Mouse (Mus musculus): Measurements from ENCODE around the gene Dmwd. TPM values are rescaled to one million over a fixed set of nuclear protein-coding genes. Genes with fewer than 3 reads are reported as not detected.

Dmwd gene
- polyA plus RNA-seq, 1 experiment from 2014 or later = 21.0 TPM

DNA sequence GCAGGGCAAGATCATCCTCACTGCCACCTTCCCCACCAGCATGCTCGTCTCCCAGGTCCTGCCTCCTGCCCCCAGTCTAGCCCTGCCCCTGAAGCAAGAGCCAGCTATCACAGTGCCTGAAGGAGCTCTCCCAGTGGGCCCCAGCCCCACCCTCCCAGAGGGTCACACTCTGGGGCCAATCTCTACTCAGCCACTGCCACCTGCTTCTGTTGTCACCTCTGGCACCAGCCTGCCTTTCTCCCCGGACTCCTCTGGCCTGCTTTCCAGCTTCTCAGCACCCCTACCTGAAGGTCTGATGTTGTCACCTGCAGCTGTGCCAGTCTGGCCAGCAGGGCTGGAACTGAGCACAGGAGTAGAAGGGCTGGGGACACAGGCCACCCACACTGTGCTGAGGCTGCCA is 21.2 kb downstream of the Dmwd start:
- H3K27me3 ChIP-seq = peaks cover 12% of the 10 kb centered on the region; the same call in 1 of the 2 replicates
- H3K4me2 ChIP-seq (replicated peaks) = no peak overlapping the region
- H3K4me3 ChIP-seq = no peak overlapping the region
- peaks cover 46% of the 10 kb centered on the region for H3K4me1 ChIP-seq
- H3K9ac ChIP-seq (replicated peaks) = no peak overlapping the region
- no peak overlapping the region for H3K27ac ChIP-seq (replicated peaks)
- no peaks in the 10 kb centered on the region for H3K9me3 ChIP-seq
- WGBS = 73% methylated on average over 2 of the region's 2 CpGs
- ATAC-seq (ENCODE audit: low FRiP score, low read depth) = no peak
- H3K36me3 ChIP-seq = peaks cover 5% of the 10 kb centered on the region; the same call in 1 of the 2 replicates

DNA sequence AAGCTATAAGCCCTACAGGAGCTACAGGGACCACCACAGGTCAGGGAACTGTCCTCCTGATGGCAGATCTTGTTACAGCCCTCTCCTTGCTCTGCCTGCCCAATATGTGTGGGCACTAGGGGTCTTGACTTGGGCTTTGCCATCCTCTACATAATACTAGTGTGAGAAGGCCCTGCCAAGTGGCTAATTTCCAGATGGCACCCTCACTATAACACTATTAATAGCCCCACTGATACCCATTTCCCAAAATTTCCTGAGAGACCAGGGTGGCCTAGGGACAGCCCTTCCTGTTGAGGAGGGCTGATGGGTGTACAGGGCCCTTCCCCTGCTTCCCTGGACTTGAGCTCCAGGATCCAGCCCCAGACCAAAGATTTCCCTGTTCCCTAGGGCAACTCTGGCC is 21.8 kb downstream of the Dmwd start:
- ATAC-seq (ENCODE audit: low FRiP score, low read depth) = no peak
- H3K27ac ChIP-seq (replicated peaks) = no peak overlapping the region
- H3K4me2 ChIP-seq (replicated peaks) = no peak overlapping the region
- peaks cover 5% of the 10 kb centered on the region; the same call in 1 of the 2 replicates for H3K36me3 ChIP-seq
- peaks cover 40% of the 10 kb centered on the region for H3K4me1 ChIP-seq
- no peaks in the 10 kb centered on the region for H3K9me3 ChIP-seq
- no peak overlapping the region for H3K9ac ChIP-seq (replicated peaks)
- H3K27me3 ChIP-seq = peaks cover 12% of the 10 kb centered on the region; the same call in 1 of the 2 replicates
- H3K4me3 ChIP-seq = no peak overlapping the region

DNA sequence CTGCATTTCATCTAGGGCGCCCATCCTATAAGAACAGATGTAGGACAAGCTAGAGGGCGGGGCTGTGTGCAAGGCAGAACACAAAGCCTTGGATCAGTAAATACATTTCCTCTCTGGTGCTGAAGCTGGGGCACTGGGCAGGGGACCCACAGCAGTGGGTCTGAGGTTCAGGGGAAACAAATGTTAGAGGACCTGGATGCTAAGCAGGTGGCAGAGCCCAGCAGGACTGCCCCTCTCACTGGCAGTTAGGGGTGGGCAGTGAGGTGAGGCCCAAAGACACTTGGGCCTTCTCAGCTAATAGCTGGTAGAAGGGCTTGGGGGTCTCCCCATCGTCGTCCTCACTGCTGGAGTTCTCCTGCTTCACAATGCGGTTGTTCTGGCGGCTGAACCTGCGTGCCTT is 22.8 kb downstream of the Dmwd start:
- H3K4me3 ChIP-seq = no peak overlapping the region
- 59% methylated on average over 7 of the region's 7 CpGs for WGBS
- no peak overlapping the region for H3K9ac ChIP-seq (replicated peaks)
- H3K9me3 ChIP-seq = no peaks in the 10 kb centered on the region
- ATAC-seq (ENCODE audit: low FRiP score, low read depth) = no peak
- no peak overlapping the region for H3K27ac ChIP-seq (replicated peaks)
- H3K4me2 ChIP-seq (replicated peaks) = no peak overlapping the region
- peaks cover 5% of the 10 kb centered on the region; the same call in 1 of the 2 replicates for H3K36me3 ChIP-seq
- peaks cover 31% of the 10 kb centered on the region for H3K4me1 ChIP-seq
- H3K27me3 ChIP-seq = peaks cover 12% of the 10 kb centered on the region; the same call in 1 of the 2 replicates

DNA sequence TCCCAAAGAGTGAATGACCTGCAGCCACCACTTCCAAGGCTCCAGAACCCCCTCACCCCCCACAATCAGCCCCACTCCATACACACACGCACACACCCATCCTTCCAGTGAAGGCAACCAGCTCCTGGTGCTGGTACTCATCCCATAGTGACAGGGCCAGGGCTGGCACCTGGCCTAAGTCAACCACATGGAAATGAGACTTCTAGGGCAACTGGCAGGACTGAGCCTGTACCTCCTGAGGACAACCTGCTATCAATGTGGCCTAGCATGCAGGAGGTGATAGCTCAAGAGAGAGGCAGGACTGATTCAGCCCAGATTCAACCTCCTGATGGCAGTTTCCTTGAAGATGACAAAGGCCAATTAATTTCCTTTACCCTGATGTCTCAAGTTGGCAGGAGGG is 24.3 kb downstream of the Dmwd start:
- no peak overlapping the region for H3K27ac ChIP-seq (replicated peaks)
- no peak for ATAC-seq (ENCODE audit: low FRiP score, low read depth)
- peaks cover 19% of the 10 kb centered on the region for H3K4me1 ChIP-seq
- H3K27me3 ChIP-seq = 0 out of 2 replicates have a peak, but pooled peaks cover 5% of the 10 kb centered on the region
- H3K9me3 ChIP-seq = no peaks in the 10 kb centered on the region
- H3K9ac ChIP-seq (replicated peaks) = no peak overlapping the region
- H3K36me3 ChIP-seq = peaks cover 5% of the 10 kb centered on the region; the same call in 1 of the 2 replicates
- 96% methylated on average over 1 of the region's 1 CpGs for WGBS
- H3K4me3 ChIP-seq = no peak overlapping the region
- H3K4me2 ChIP-seq (replicated peaks) = no peak overlapping the region

DNA sequence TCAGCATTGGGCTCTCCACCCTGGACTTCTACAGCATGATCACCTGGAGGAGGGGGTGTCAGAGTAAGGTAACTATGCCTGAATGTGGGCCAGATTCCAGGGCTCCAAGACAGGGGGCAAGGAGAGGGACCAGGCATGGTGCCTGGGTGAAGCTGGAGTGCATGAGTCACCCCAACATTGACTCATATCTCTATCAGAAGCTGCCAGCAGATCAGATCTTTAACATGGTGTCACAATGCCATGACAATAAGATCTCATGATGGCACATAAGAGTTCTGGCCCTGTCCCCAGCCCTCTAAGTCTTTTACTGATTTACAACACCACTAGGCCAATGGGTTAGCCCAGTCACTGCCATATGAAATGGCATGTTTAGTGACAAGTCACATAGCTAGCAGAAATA is 27.7 kb downstream of the Dmwd start:
- Histone ChIP-seq H3K4me2 (replicated peaks) (no peak overlapping the region), H3K9me3 (no peaks in the 10 kb centered on the region), H3K27ac (replicated peaks) (no peak overlapping the region), H3K36me3 (no peaks in the 10 kb centered on the region), H3K4me3 (no peak overlapping the region), H3K9ac (replicated peaks) (no peak overlapping the region), H3K27me3 (no peaks in the 10 kb centered on the region), H3K4me1 (no peaks in the 10 kb centered on the region)
- no peak for ATAC-seq (ENCODE audit: low FRiP score, low read depth)

DNA sequence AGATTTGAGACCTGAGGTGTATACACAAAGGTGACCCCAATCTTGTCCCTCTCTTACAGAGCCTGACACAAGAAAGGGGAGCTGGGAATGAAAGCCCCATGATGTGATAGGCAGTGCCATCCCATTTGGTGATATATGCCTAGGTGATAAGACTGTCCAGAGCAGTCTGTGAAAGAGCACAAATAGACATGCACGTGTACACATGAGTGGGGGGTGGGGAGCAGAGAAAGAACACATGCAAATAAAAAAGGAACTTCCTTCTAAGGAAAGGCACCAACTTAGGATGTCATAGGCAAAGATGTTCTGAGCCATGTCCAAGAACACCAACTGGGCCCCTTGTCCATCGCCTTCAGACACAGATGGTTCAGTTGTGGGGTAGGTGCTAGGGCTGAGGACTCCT is 28.5 kb downstream of the Dmwd start:
- Histone ChIP-seq H3K4me2 (replicated peaks) (no peak overlapping the region), H3K9ac (replicated peaks) (no peak overlapping the region), H3K9me3 (no peaks in the 10 kb centered on the region), H3K4me3 (no peak overlapping the region), H3K27ac (replicated peaks) (no peak overlapping the region), H3K27me3 (no peaks in the 10 kb centered on the region), H3K36me3 (no peaks in the 10 kb centered on the region), H3K4me1 (no peaks in the 10 kb centered on the region)
- 73% methylated on average over 2 of the region's 2 CpGs for WGBS
- ATAC-seq (ENCODE audit: low FRiP score, low read depth) = no peak

DNA sequence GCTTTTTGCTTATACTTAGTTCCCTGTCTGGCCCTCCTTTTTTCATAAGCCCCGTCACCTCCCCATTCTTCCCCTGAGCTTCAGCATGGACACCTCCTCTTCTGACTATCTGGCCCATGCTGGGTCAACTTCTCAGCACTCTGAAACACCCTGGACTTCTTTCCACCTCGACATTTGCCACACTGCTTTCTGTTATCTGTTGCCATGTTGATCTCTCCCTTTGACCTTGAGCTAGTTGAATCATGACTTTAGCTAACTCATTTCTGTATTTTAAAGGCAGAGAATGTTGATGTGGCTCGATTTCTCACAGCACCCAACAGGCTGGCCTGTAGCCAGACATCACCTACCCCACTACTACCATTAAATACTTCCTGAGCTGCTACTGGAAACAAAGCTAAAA is 31.4 kb downstream of the Dmwd start:
- Histone ChIP-seq H3K4me3 (no peak overlapping the region), H3K4me2 (replicated peaks) (no peak overlapping the region), H3K9ac (replicated peaks) (no peak overlapping the region), H3K9me3 (no peaks in the 10 kb centered on the region), H3K36me3 (no peaks in the 10 kb centered on the region), H3K27me3 (no peaks in the 10 kb centered on the region), H3K4me1 (no peaks in the 10 kb centered on the region), H3K27ac (replicated peaks) (no peak overlapping the region)
- WGBS = 58% methylated on average over 3 of the region's 3 CpGs
- ATAC-seq (ENCODE audit: low FRiP score, low read depth) = no peak

DNA sequence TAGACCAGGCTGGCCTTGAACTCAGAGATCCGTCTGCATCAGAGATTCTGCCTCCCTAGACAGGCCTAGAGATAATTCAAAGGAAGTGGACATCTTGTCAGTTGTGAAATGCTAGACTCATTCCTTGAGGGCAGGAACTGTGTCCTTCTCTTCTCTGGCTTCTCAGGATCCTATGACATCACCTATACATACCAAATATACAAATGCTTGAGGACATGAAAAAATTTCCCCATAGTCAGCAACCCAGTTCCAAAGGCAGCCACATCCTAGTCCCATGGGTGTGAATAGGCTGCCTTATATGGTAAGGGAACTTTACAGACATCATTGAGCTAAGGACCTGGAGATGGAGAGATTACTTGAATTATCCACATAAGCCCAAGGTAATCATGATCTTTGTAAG is 33.5 kb downstream of the Dmwd start:
- Histone ChIP-seq H3K27ac (replicated peaks) (no peak overlapping the region), H3K9me3 (no peaks in the 10 kb centered on the region), H3K4me1 (no peaks in the 10 kb centered on the region), H3K4me2 (replicated peaks) (no peak overlapping the region), H3K4me3 (no peak overlapping the region), H3K27me3 (no peaks in the 10 kb centered on the region), H3K9ac (replicated peaks) (no peak overlapping the region), H3K36me3 (no peaks in the 10 kb centered on the region)
- no peak for ATAC-seq (ENCODE audit: low FRiP score, low read depth)
- 89% methylated on average over 1 of the region's 1 CpGs for WGBS

DNA sequence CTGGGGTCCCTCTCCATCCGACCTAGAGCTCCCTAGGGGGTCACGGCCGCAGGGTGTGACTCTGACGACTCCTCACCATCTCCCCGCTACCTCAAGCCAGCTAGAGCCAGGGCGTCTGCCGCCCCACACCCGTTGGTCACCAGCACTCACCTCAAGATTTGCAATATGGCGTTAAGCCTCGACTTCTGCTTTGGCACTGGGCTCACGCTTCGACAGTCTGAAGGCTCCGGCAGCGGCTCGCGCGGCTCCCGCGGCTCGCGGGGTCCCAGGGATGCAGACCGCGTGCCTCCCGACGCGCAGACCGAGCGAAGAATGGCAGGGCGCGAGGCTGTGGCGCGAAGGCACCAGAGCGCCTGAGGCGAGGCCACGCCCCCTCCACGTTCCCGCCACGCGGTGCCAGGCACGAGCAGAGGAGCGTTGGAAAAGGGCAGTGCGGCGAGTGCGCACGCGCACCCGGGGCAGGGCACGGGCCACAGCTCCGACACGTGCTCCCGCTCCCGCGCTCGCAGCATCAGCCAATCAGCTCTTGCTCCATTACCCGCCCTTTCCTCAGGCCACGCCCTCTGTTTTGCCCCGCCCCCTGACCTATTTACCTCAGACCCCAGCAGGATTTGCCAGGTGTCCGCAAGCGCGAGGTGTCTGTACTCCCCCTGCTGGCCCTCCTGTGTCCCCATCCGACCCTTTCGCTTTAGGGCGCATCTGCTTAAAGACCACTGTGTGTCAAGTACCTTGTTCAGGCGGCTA is 42.2 kb downstream of the Dmwd start, which contains the start of gene Gm4969:
Gm4969 (minus strand) TSS at position 341 of the 744 bp plus-strand sequence.
- peak; percentile 3; the same call in 1 of the 2 replicates for ATAC-seq (ENCODE audit: low FRiP score, low read depth)
- H3K4me3 ChIP-seq = peak within 1 kb of the TSS; percentile 27
- WGBS = 20% methylated on average over 63 of the region's 64 CpGs
- H3K4me1 ChIP-seq = peaks cover 19% of the 10 kb centered on the region
- H3K27me3 ChIP-seq = peaks cover 19% of the 10 kb centered on the region
- no peak within 1 kb of the TSS for H3K27ac ChIP-seq (replicated peaks)
- no peak within 1 kb of the TSS for H3K9ac ChIP-seq (replicated peaks)
- H3K9me3 ChIP-seq = no peaks in the 10 kb centered on the region
- peak within 1 kb of the TSS; percentile 44 for H3K4me2 ChIP-seq (replicated peaks)
- no peaks in the 10 kb centered on the region for H3K36me3 ChIP-seq

DNA sequence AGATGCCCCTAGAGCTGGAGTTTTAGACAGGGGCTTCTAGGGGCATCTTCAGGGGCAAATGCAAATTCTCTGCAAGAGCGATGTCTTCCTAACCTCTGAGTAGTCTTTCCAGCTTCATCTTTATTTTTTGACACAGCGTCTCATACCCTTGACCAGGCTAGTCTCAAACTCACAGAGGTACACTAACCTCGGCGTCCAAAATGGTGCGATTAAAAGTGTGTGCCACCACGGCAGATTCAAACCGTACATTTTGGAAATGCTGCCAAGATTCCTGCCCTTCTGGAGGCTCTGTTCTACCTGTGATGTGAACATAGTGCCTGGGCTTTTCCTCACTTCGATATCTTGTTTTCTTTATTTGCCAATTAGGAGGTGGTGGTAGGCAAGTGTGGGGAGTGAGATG is 43.1 kb downstream of the Dmwd start:
- H3K4me2 ChIP-seq (replicated peaks) = no peak overlapping the region
- H3K36me3 ChIP-seq = no peaks in the 10 kb centered on the region
- H3K9ac ChIP-seq (replicated peaks) = no peak overlapping the region
- H3K4me1 ChIP-seq = peaks cover 19% of the 10 kb centered on the region
- H3K4me3 ChIP-seq = no peak overlapping the region
- WGBS = 92% methylated on average over 8 of the region's 8 CpGs
- peak; percentile 1; the same call in 1 of the 2 replicates for ATAC-seq (ENCODE audit: low FRiP score, low read depth)
- H3K9me3 ChIP-seq = no peaks in the 10 kb centered on the region
- H3K27ac ChIP-seq (replicated peaks) = no peak overlapping the region
- H3K27me3 ChIP-seq = peaks cover 19% of the 10 kb centered on the region

DNA sequence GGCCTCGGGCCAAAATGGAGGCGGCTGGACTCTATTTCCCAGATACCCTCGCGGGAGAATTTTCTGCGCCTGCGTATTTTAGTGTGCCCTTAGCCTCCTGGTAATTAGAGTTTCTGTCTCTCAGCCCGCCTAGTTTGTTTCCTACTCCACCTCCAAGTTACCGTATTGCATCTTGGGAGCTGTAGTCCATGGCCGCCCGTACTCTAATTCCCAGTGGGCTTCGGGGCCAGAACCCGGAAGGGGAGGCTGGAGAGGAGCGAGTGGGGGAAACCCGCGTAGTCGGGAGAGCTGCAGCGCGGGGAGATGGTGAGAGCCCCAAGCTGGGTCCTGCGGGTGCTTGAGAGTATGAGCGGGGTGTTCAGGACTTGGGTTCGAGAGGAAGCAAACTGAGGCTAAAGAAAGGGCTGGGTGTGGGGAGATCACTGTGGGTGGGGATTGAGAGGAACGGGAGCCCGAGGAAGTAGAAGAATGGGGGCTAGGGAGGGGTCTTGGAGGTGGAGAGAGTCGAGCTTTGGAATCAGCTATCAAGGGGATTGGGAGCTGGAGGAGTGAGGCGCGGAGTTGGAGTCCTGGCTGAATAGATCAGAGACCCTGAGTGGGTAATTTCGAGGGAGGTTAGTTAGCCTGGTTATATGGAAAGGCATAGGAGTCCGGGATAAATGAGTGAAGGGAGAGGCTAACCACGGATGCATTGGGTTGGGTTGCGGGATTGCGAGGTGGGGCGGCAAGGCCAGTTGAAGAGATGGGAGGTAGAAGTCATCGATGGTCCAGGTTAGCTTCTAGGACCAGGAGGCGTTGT is 43.8 kb downstream of the Dmwd start, which contains the start of gene Fbxo46:
Fbxo46 (plus strand) TSS at position 229 of the 799 bp plus-strand sequence.
- Histone ChIP-seq H3K4me1 (peaks cover 19% of the 10 kb centered on the region), H3K9me3 (no peaks in the 10 kb centered on the region), H3K4me2 (replicated peaks) (peak within 1 kb of the TSS; percentile 76), H3K9ac (replicated peaks) (peak within 1 kb of the TSS; percentile 74), H3K27me3 (peaks cover 19% of the 10 kb centered on the region), H3K4me3 (peak within 1 kb of the TSS; percentile 72), H3K36me3 (no peaks in the 10 kb centered on the region), H3K27ac (replicated peaks) (no peak within 1 kb of the TSS; the same call in 1 of the 2 replicates)
- 2% methylated on average over 34 of the region's 34 CpGs for WGBS
- peak; percentile 97 for ATAC-seq (ENCODE audit: low FRiP score, low read depth)

DNA sequence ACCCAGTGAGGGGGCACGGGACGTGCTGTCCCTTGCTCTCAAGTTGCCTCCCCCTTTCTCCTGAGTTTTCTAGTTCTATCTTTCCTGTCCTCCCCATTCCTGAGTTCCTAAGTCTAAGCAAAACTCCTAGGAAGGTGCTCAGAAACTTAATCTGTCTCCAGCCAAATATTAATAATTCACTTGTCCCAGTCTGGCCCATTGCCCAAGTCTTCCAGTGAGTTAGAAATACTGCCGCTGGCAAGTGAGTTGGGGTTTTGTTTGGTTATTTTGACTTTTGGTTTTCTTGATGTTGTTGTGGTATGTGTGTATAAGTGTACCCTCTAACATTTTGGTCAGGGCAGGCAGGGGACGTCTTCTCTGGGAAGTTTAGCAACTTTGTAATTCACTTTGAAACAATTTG is 45.7 kb downstream of the Dmwd start:
- 91% methylated on average over 4 of the region's 4 CpGs for WGBS
- Histone ChIP-seq H3K9ac (replicated peaks) (no peak overlapping the region), H3K27me3 (peaks cover 19% of the 10 kb centered on the region), H3K4me1 (peaks cover 19% of the 10 kb centered on the region), H3K36me3 (peaks cover 6% of the 10 kb centered on the region; the same call in 1 of the 2 replicates), H3K4me2 (replicated peaks) (no peak overlapping the region), H3K4me3 (no peak overlapping the region), H3K9me3 (no peaks in the 10 kb centered on the region), H3K27ac (replicated peaks) (no peak overlapping the region)
- ATAC-seq (ENCODE audit: low FRiP score, low read depth) = no peak

Data from midbrain, embryonic 12.5 days (tissue).